Mouse (Mus musculus) hindbrain, postnatal 0 days (tissue): ENCODE measurements around the gene Abi3. TPM values are rescaled to one million over a fixed set of nuclear protein-coding genes. Genes with fewer than 3 reads are reported as not detected.

ENCODE experiments used
- ATAC-seq: fragments of 200-750 bp; cut with Nextera tagmentation; 2 replicates; pipeline ENCODE4 v1.8.0; 2017; ENCODE audit warnings: mild to moderate bottlenecking, moderate TSS enrichment, moderate library complexity
- DNase-seq: peaks from one replicate; pipeline ENCODE4 v3.0.0-alpha.2; 2015; ENCODE audit warnings: low spot score
- H3K27ac ChIP-seq: fragments of 300-500 bp; sonication (generic); 2 replicates; pipeline ENCODE4 v1.5.1; 2014; ENCODE audit warnings: mild to moderate bottlenecking
- H3K27me3 ChIP-seq: fragments of 300-500 bp; sonication (generic); 2 replicates; pipeline ENCODE4 v1.6.1; 2014; ENCODE audit warnings: low read length, mixed read lengths; ENCODE audit not compliant: insufficient read depth
- H3K36me3 ChIP-seq: fragments of 300-500 bp; sonication (generic); 2 replicates; pipeline ENCODE4 v1.6.1; 2014; ENCODE audit warnings: low read length, mixed read lengths; ENCODE audit not compliant: insufficient read depth
- H3K4me1 ChIP-seq: fragments of 300-500 bp; sonication (generic); 2 replicates; pipeline ENCODE4 v1.6.1; 2014; ENCODE audit warnings: antibody characterized with exemption, low read length, mixed read lengths; ENCODE audit not compliant: insufficient read depth
- H3K4me2 ChIP-seq: fragments of 300-500 bp; sonication (generic); 2 replicates; pipeline ENCODE4 v1.6.1; 2014; ENCODE audit warnings: low read depth, mild to moderate bottlenecking, low read length, moderate library complexity, mixed read lengths
- H3K4me3 ChIP-seq: fragments of 300-500 bp; sonication (generic); 2 replicates; pipeline ENCODE4 v1.5.1; 2014; ENCODE audit warnings: low read length
- H3K9ac ChIP-seq: fragments of 300-500 bp; sonication (generic); replicated peaks from 2 replicates; pipeline ENCODE4 v1.6.1; 2014; ENCODE audit warnings: mild to moderate bottlenecking, low read length, moderate library complexity, mixed read lengths
- H3K9me3 ChIP-seq: fragments of 300-500 bp; sonication (generic); 2 replicates; pipeline ENCODE4 v1.6.1; 2016; ENCODE audit warnings: low read length, mixed read lengths
- CTCF ChIP-seq: IDR thresholded peaks from 2 replicates; pipeline ENCODE4 v1.5.1; 2016; ENCODE audit warnings: antibody characterized with exemption, control low read depth, low read depth
- WGBS: fragments of 180-500 bp; shearing (Covaris S2); extraction: QIAGEN DNeasy Blood & Tissue Kit; methylation state at CpG from one replicate; pipeline ENCODE4 v1.1.7; 2014; 5-methylcytosine and 5-hydroxymethylcytosine counted together
- polyA plus RNA-seq: library from polyadenylated mRNA; unstranded; fragments of >200 nt; fragmentation: Nextera tagmentation; extraction: Ambion mirVana; gene quantifications from 2 replicates; pipeline ENCODE4 v1.2.1, GENCODE M21; 2015
- total RNA-seq: library from RNA; depleted of rRNA; stranded (reverse); fragments of >200 nt; gene quantifications from 2 replicates; pipeline ENCODE4 v1.2.3, GENCODE M21; 2014

Abi3 gene
- total and polyA plus RNA-seq, 2 experiments from 2014 or later: 1.9 to 3.1 TPM

DNA sequence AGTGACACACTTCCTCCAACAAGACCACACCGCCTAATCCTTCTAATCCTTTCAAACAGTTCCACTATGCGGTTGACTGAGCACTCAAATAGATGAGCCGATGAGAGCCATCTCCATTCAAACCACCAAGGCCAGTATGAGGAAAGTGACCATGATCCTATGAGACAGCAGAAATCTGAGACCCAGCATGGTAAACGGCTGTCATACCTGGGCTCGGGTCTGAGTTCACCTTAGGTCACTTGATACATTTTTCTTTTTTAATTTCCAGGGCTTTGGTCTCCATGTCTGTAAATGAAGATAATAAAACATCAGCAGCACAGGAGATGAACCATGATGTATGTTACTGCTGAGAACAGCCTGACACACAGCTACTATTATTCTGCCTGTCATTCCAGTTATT lies 34.4 kb downstream of the Abi3 start:
- TF ChIP-seq CTCF: no peak
- Histone ChIP-seq H3K4me2 (no peak overlapping the region), H3K27ac (no peak overlapping the region), H3K27me3 (no peaks in the 10 kb centered on the region), H3K4me1 (no peaks in the 10 kb centered on the region), H3K9ac (no peak overlapping the region), H3K9me3 (no peaks in the 10 kb centered on the region), H3K4me3 (no peak overlapping the region), H3K36me3 (no peaks in the 10 kb centered on the region)
- 97% methylated on average over 5 of the region's 5 CpGs for WGBS
- ATAC-seq (no peak), DNase-seq (no peak)

GRCm38 (mm10) chr11:95805527-95805926 lies 36.7 kb downstream of the Abi3 start:
- H3K36me3 ChIP-seq: no peaks in the 10 kb centered on the region
- no peaks in the 10 kb centered on the region for H3K9me3 ChIP-seq
- 48% methylated on average over 3 of the region's 3 CpGs for WGBS
- DNase-seq: no peak
- no peak overlapping the region for H3K4me2 ChIP-seq
- no peak overlapping the region for H3K4me3 ChIP-seq
- no peaks in the 10 kb centered on the region for H3K4me1 ChIP-seq
- TF ChIP-seq CTCF: no peak
- H3K27ac ChIP-seq: no peak overlapping the region
- no peaks in the 10 kb centered on the region for H3K27me3 ChIP-seq
- no peak overlapping the region for H3K9ac ChIP-seq
- no peak for ATAC-seq

DNA sequence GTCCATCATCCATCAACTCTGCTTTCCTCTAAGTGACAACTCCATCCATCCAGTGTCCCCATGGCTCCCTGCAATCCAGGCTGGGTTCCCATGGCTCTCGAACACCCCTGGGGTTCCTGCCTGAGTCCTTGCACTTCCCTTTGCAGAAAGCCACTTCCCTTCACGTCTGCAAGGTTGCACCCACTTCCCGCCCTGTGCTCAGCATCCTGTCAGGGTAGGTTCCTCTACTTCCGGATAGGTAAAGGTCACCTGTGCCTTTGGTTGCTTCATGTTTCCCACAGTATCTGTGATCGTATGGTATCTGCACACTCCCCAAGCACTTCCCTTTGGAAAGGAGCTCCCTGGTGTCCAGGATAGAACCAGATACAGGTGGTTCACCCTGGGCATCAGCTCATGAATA lies 37.3 kb downstream of the Abi3 start:
- no peak overlapping the region for H3K9ac ChIP-seq
- WGBS: 70% methylated on average over 5 of the region's 5 CpGs
- no peaks in the 10 kb centered on the region for H3K9me3 ChIP-seq
- ATAC-seq: no peak
- H3K4me3 ChIP-seq: no peak overlapping the region
- H3K4me2 ChIP-seq: no peak overlapping the region
- H3K27me3 ChIP-seq: no peaks in the 10 kb centered on the region
- H3K27ac ChIP-seq: no peak overlapping the region
- H3K4me1 ChIP-seq: no peaks in the 10 kb centered on the region
- no peak for TF ChIP-seq CTCF
- H3K36me3 ChIP-seq: no peaks in the 10 kb centered on the region
- no peak for DNase-seq

GRCm38 (mm10) chr11:95795582-95795981 lies 46.7 kb downstream of the Abi3 start:
- DNase-seq (no peak), ATAC-seq (no peak)
- no peaks in the 10 kb centered on the region for H3K9me3 ChIP-seq
- no peak overlapping the region for H3K4me2 ChIP-seq
- no peak for TF ChIP-seq CTCF
- H3K4me1 ChIP-seq: peaks cover 6% of the 10 kb centered on the region
- 72% methylated on average over 5 of the region's 5 CpGs for WGBS
- H3K4me3 ChIP-seq: no peak overlapping the region
- no peak overlapping the region for H3K27ac ChIP-seq
- H3K27me3 ChIP-seq: no peaks in the 10 kb centered on the region
- no peak overlapping the region for H3K9ac ChIP-seq
- no peaks in the 10 kb centered on the region for H3K36me3 ChIP-seq

GRCm38 (mm10) chr11:95794201-95794600 lies 48.1 kb downstream of the Abi3 start:
- TF ChIP-seq CTCF: no peak
- Histone ChIP-seq H3K9me3 (no peaks in the 10 kb centered on the region), H3K4me1 (peaks cover 6% of the 10 kb centered on the region), H3K4me3 (no peak overlapping the region), H3K9ac (no peak overlapping the region), H3K27ac (no peak overlapping the region), H3K27me3 (no peaks in the 10 kb centered on the region), H3K4me2 (no peak overlapping the region), H3K36me3 (no peaks in the 10 kb centered on the region)
- ATAC-seq (no peak), DNase-seq (no peak)
- 63% methylated on average over 5 of the region's 5 CpGs for WGBS

- 93% methylated on average over 8 of the region's 8 CpGs for WGBS
- no peaks in the 10 kb centered on the region for H3K36me3 ChIP-seq
Observed at GRCm38 (mm10) chr11:95792950-95793509, 49.2 kb downstream of the Abi3 start.

DNA sequence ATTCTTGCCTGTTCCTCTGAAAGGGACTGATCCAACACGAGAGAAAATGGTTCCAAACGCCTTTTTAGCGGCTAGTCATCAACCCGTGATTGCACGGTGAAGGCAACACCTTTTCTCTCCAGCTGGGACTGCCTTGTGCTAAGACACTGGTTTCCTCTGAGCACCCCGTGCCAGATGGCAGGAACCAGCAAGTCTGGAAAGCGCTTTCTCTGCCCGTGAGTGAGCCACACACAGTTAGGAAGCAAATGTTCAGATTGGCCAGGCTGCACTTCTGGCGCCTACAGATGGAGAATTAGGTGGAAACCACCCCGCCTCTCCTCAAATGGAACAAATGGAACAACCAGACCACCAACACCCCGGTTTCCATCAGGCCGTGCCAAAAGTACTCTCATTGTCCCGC lies 50.5 kb downstream of the Abi3 start:
- H3K27ac ChIP-seq: no peak overlapping the region
- H3K36me3 ChIP-seq: no peaks in the 10 kb centered on the region
- peaks cover 6% of the 10 kb centered on the region for H3K4me1 ChIP-seq
- no peak for TF ChIP-seq CTCF
- H3K9me3 ChIP-seq: no peaks in the 10 kb centered on the region
- no peak overlapping the region for H3K9ac ChIP-seq
- WGBS: 80% methylated on average over 13 of the region's 13 CpGs
- no peak overlapping the region for H3K4me3 ChIP-seq
- DNase-seq (no peak), ATAC-seq (no peak)
- no peak overlapping the region for H3K4me2 ChIP-seq
- no peaks in the 10 kb centered on the region for H3K27me3 ChIP-seq

More at GRCm38 (mm10) chr11:95792950-95793509, 49.2 kb downstream of the Abi3 start:
- Histone ChIP-seq H3K4me2 (no peak overlapping the region), H3K27me3 (no peaks in the 10 kb centered on the region), H3K27ac (no peak overlapping the region), H3K9ac (no peak overlapping the region), H3K4me1 (peaks cover 6% of the 10 kb centered on the region), H3K4me3 (no peak overlapping the region), H3K9me3 (no peaks in the 10 kb centered on the region)
- TF ChIP-seq CTCF: no peak
- DNase-seq: no peak
- ATAC-seq: no peak
